Mouse (Mus musculus) kidney, adult 2 months (tissue): ENCODE results near the gene Jchain.
A peak's percentile ranks its signal among the peaks of the same experiment; 100 is the strongest.

Source experiments
- CTCF ChIP-seq: fragments of 200-500 bp; conservative IDR thresholded peaks from 2 replicates; pipeline ENCODE4 v1.5.1; 2011; ENCODE audit warnings: low read depth, mild to moderate bottlenecking, control low read depth, low read length, moderate library complexity, mixed read lengths; ENCODE audit not compliant: insufficient read depth, insufficient read length
- POLR2A ChIP-seq: fragments of 200-500 bp; IDR thresholded peaks from one replicate; pipeline ENCODE4 v1.6.1; 2011; ENCODE audit warnings: low read depth, low read length, control low read depth

DNA sequence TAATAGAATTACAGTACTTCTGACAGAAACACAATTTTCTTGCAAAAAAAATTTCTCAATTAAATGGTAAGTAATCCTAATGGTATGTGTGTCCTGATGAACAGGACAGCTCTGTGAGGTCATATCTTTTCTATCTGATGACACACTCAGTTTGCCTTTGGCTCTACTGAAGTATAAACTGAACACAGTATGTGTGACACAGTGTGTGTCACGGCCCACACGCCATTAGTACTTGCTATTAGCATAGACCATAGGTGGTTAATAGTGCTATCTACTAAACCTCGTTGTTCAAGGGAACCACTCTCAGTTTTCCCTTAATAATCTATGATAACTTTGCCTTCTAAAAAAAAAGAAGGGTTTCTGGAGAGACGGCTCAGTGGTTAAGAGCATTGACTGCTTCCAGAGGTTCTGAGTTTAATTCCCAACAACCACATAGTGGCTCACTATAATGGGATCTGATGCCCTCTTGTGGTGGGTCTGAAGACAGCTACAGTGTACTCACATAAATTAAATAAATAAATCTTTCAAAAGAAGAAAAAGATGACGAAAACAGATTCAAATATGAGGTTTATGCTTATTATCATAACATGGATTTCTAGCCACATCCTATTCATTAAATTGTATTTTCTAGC lies 15.1 kb upstream of the Jchain start:
- TF ChIP-seq CTCF (0 out of 2 replicates have a peak, but pooled peaks have one; percentile 11), POLR2A (no peak)
